In the genomic region with DNA sequence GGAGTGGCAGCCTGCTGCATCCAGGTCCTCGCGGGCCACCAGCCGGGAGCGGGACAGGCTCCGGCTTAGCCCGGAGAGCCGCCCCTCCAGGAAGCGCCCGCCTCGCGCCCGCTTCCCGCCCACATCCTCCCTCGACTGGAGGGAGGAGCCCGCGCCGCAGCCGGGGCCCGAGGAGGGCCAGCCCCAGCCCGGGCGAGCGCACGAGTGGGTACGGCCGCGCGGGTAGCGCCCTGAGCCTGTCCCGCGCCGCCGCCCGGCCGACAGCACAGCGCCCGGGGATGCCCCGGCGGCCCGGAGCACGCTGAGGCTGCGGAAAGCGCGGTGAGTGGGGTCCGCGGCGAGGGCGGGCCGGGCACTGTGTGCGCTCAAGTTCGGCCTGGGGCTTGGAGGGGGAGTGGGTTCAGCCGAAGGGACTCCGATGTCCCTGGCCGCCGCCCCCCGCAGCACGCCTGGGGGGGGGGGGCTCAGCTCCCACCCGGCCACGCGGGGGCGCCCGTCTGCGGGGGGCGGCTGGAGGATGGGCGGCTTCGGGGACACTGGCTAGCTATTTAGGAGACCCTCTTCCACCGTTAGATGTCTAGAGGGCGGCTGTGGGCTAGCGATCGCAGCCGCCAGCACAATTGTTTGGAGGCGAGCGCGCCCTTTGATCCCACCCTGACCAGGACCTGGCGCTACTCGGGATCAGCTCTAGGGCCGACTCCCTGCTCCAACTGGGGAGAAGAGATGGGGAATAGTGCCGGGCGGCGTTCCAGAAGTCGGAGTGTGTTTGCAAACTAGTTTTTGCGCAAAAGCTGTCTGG, we compare ENCODE assay signal across 8 mouse cellular contexts. TPM values are rescaled to one million over a fixed set of nuclear protein-coding genes. Genes with fewer than 3 reads are reported as not detected.
DNase-seq lines count a peak whose midpoint lies in the region; ATAC-seq and TF ChIP-seq lines count a peak whose summit lies in the region.

Gene Cpne2 (plus strand): TSS at position 118 of the 799 bp plus-strand sequence.

- peak within 1 kb of the TSS; percentile 88 for H3K9ac ChIP-seq in hindbrain, embryonic 16.5 days (ENCODE audit: low read depth, low read length)

- in situ Hi-C loops in Patski (cut with MboI; ENCODE audit: low pct_unique_long_range_greater_than_20kb) = no loop called here

- CTCF ChIA-PET in Patski (lab: Charles Lee) = interaction anchor here (0.7 to 3.1 kb wide), 7 partner anchors 29 to 69 kb away, joined by 3 to 10 read pairs (median 5); partner anchors contain the start of gene Fam192a

- ATAC-seq in Patski = peak; percentile 75
- peak; percentile 61 for ATAC-seq in common myeloid progenitor, adult 5-6 weeks (replicated peaks; ENCODE audit: low read depth, poor library complexity, severe bottlenecking)
- peak; percentile 86 for ATAC-seq in hindbrain, embryonic 16.5 days

- H3K9me3 ChIP-seq in hindbrain, embryonic 16.5 days (ENCODE audit: control insufficient read depth, low read length) = no peaks in the 10 kb centered on the region

- TF ChIP-seq CTCF in Patski (IDR thresholded peaks at IDR 0.05) = peak; percentile 96

- peaks cover 36% of the 10 kb centered on the region for H3K4me1 ChIP-seq in hindbrain, embryonic 16.5 days (ENCODE audit: control insufficient read depth, insufficient read depth, low read depth, low read length)

- peak within 1 kb of the TSS; percentile 52 for H3K27ac ChIP-seq in hindbrain, embryonic 16.5 days (ENCODE audit: low read depth, low read length)
- H3K27ac ChIP-seq in macrophage = peak within 1 kb of the TSS; percentile 71

- POLR2A ChIA-PET in Patski (lab: Charles Lee) = interaction anchor here (0.6 to 1.0 kb wide), 3 partner anchors 24 to 226 kb away, joined by 3 read pairs; no protein-coding TSS in a partner anchor

- WGBS in hindbrain, embryonic 16.5 days = under 1% methylated on average over 75 of the region's 81 CpGs
- WGBS in macrophage (ENCODE audit: missing documents) = 2% methylated on average over 74 of the region's 81 CpGs

- DNase-seq in Patski (ENCODE audit: low read depth, low spot score) = no peak
- DNase-seq in gastrocnemius, postnatal 10 days = peak; percentile 71
- DNase-seq in left cerebral cortex, adult 8-10 months (ENCODE audit: low spot score in 2 of 2) = no peak
- peak; percentile 60 to 69 for DNase-seq in right cerebral cortex, postnatal 10 days (ENCODE audit: low spot score in 2 of 2)
- peak; percentile 37 to 69 for DNase-seq in urinary bladder, postnatal 36 days (ENCODE audit: low spot score in 2 of 2)

- H3K79me2 ChIP-seq in macrophage (ENCODE audit: inconsistent target) = peaks cover 49% of the 10 kb centered on the region

- H3K36me3 ChIP-seq in hindbrain, embryonic 16.5 days (ENCODE audit: control insufficient read depth, insufficient read depth, low read length) = no peaks in the 10 kb centered on the region
- H3K36me3 ChIP-seq in macrophage (ENCODE audit: inconsistent target) = no peaks in the 10 kb centered on the region

- peak within 1 kb of the TSS; percentile 71 for H3K4me3 ChIP-seq in hindbrain, embryonic 16.5 days (ENCODE audit: low read length)
- peak within 1 kb of the TSS; percentile 57 for H3K4me3 ChIP-seq in macrophage (ENCODE audit: inconsistent target)

- H3K4me2 ChIP-seq in hindbrain, embryonic 16.5 days (ENCODE audit: low read length) = peak within 1 kb of the TSS; percentile 98

- no peaks in the 10 kb centered on the region for H3K27me3 ChIP-seq in Patski
- peaks cover 16% of the 10 kb centered on the region for H3K27me3 ChIP-seq in hindbrain, embryonic 16.5 days (replicated peaks; ENCODE audit: control insufficient read depth, insufficient read depth, low read length)

RNA-seq across cellular contexts. Expression of gene Cpne2, which starts in this region (rescaled TPM):
- polyA plus RNA-seq in Patski (2021) (51.2 TPM), macrophage (2018) (33.7 to 64.1 TPM (median 62.3 TPM) in 3 replicates)
- 78.1 and 88.0 TPM in 2 replicates for total RNA-seq in common myeloid progenitor, adult 5-6 weeks (2017)
- 10 to 100 TPM; 21.5 to 23.8 TPM for total RNA-seq in gastrocnemius, postnatal 10 days (2021)
- 22.7 and 23.5 TPM in 2 replicates for polyA plus RNA-seq in hindbrain, embryonic 16.5 days (2015; fragmentation: Nextera tagmentation; extraction: Ambion mirVana)
- 10 to 100 TPM; 20.1 to 28.9 (median 23.6) TPM for total RNA-seq in left cerebral cortex, adult 8-10 months (2022)
- total RNA-seq in macrophage (2018; cell fraction: chromatin; rRNA removed) = 100 to 1,000 TPM; 111 to 459 (median 155) TPM
- 10 to 100 TPM; 37.9 to 66.8 (median 48.8) TPM for total RNA-seq in macrophage (2018; cell fraction: cytosol; rRNA removed)
- total RNA-seq in macrophage (2018; cell fraction: nucleus; rRNA removed) = 100 to 1,000 TPM in 17 of 26 experiments, 10 to 100 TPM in 9; 72.3 to 261 (median 112) TPM

Comparison
In these comparisons a context has a peak if more than half of its experiments do, and no peak if none do; other contexts are left out.
1. DNase-seq: peak in gastrocnemius, postnatal 10 days (single experiment), right cerebral cortex, postnatal 10 days (2 of 2) and urinary bladder, postnatal 36 days (2 of 2); none in Patski (single experiment) and left cerebral cortex, adult 8-10 months (0 of 2).
2. Peak in every context shown above with its lines, with median percentiles within 50 percentile points of each other: ATAC-seq.